Mouse (Mus musculus): ENCODE data around the gene Fgfr2. TPM values are rescaled to one million over a fixed set of nuclear protein-coding genes. Genes with fewer than 3 reads are reported as not detected.

Gene Fgfr2
- total RNA-seq, 2 experiments from 2014 or later = 56.7 to 61.5 TPM

DNA sequence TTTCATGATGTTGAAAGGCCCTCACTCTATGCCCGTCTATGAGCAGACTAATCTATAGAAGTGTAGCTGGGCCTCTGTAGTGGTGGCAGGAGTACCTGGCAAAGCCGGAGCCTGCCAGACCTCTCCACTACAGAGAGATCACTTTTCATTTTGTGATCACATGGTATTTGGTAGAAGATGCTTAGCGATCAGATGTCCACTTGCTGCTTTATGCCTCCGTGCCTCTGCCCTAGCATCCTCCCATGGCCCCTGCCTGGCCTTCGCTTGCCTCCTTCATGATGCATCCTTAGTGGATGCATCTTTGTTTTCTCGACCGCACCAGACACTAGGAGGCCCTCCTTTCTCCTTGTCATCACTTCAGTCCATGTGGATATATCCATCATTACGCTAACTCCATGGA, 2466.2 kb downstream of the Fgfr2 start:
- DNase-seq (ENCODE audit: low spot score in 2 of 2) = no peak

- DNase-seq (ENCODE audit: low spot score in 2 of 2) = no peak
Measured at GRCm38 (mm10) chr7:130654562-130654961, 2468.6 kb downstream of the Fgfr2 start.

DNA sequence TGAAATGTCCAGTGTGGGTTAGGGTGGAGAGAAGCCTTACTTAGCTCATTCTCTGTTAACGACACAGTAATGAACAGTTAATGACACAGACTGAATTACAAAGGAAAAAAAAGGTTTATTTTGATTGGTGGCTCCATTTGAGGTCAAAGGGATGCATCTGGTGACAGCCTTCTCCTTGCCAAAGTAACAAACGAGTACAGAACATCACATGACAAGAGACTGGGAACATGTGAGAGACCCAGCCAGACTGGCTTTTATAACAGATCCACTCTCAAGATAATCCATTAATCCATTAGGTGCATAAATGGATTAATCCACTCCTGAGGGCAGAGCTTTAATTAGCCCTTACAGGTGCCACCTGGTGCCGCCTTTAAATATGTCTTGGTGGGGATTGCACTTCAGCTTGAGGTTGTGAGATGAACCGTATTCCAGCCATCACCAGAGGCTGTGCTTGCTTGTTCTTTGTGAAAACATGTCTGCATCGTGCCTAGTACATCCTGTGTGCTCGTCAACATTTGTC, 2470.1 kb downstream of the Fgfr2 start:
- no peak for DNase-seq (ENCODE audit: low spot score in 2 of 2)

- no peak for DNase-seq (ENCODE audit: low spot score in 2 of 2)
Measured at GRCm38 (mm10) chr7:130650621-130651020, 2472.5 kb downstream of the Fgfr2 start.

- no peak for DNase-seq (ENCODE audit: low spot score in 2 of 2)
Measured at GRCm38 (mm10) chr7:130649257-130649656, 2473.9 kb downstream of the Fgfr2 start.

DNA sequence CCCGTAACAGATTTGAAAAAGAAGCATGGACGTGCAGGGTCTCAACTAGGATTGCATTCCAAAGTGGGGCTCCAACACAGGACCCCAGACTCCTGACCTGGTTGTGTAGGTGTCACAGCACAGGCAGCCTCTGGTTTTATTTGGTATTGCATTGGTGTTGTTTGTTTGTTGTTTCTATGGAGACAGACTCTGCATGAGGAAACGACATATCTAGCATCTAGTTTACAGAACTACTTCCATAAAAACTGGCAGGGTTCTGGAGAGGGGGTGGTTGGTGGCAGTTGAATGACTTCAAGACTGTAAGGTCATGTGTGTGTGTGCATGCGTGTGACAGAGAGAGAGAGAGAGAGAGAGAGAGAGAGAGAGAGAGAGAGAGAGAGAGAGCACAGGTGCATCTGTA, 2475.1 kb downstream of the Fgfr2 start:
- DNase-seq (ENCODE audit: low spot score in 2 of 2) = no peak

DNA sequence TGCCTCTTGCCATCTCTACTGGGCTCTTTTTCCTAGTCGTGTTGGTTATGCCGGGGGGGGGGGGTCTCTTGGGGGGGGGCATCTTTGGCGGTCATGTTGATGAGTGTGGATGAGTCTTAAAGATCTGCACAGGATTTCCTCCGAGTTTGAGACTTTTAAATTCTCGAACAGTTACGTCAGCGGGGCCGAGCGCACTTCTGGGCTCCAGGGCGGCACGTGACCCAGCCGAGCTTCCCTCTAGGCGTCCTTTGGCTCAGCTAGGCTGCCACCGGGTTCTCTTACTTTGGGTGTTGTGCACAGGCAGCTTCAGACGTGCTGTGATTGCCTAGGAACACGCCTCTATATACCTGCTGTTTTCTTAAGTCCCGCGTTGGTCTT, 2476.4 kb downstream of the Fgfr2 start:
- DNase-seq (ENCODE audit: low spot score in 2 of 2) = no peak

DNA sequence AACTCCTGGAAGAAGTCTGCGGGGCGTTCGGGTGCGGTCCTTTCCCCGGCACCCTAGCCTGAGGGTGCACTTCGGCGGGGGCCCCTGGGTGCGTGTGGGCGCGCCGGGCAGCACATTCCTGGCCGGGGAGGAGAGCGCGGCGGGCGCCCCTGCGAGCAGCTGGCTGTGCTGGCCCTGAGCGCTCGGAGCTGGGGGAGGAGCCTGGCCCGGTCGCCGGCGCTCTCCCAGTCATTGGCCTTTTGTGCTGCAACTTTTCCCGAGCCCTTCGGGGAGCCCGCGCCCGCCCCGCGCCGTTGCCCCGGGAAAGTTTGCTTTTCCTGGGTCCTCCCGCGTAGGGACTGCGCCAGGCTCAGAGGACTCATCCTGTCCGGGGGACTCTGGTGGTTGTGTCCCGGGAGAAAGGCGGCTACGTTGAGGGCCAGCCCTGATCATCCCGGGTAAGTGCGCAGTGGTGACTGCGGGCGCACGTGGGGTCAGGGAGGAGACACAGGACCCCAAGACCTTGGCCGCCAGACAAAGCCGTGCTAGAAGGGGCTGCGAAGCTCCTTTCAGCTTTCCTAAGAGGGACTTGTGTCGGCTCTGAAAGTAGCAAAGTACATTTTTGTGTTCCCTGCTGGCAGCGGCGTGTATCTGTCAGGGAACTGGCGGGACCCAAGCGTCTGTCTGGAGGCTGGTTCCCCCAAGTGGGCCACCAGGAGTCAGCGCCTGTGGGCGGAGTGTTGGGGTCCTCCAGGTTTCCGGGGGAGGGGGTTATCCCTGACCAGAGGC, 2477.0 kb downstream of the Fgfr2 start:
- DNase-seq (ENCODE audit: low spot score in 2 of 2) = peak in 1 of 2 experiments; percentile 6

DNA sequence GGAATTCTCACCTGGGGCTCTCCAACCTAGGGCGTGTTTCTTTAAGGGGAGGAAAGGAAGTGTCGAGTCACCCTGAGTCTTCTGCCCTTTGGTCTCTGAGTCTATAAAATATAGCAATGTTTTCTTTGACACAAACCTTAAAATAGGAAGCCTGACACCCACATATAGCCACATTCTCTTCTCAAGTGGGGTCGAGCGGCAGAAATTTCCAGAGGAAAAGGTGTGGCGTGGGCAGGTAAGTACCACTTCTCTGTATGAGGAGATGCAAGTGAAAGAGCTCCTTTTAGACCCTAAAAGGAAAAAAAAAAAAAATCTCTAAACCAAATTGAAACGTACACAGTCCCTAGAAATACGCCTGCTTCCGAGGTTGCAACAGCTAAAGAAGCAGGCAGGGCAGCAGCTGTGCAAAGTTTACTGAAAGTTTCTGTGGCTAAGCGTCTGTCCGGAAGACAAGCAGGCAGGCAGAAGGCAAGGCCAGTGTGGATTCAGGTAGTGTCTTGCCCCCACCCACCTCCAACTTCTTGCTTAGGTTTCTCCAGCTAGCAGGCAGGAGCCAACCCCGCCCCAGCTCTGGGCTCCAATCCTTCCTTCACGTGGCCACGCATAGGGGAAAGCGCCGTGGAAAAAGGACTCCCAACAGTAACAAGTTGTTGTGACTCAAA, 2477.7 kb downstream of the Fgfr2 start:
- no peak for DNase-seq (ENCODE audit: low spot score in 2 of 2)

DNA sequence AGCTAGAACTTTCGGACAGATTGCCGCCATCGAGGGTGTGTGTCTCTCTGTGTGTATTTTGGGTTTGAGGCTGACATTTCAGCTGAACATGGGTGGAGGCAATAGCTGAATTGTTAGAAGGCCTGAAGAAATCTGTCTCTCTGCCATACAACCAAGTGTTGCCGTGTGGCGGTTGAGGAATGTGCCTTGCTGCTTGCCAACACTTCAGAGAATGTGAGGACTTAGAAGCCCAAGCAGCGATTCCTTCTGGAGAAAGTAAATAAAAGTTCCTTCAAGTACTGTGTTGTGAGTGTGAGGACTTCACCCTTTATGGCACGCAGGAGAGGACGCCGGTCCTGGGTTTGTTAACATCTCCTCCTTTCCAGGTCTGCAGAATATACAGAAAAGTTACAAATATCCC, 2482.5 kb downstream of the Fgfr2 start:
- DNase-seq (ENCODE audit: low spot score in 2 of 2) = peak in 1 of 2 experiments; percentile 50

GRCm38 (mm10) chr7:130637811-130638210, 2485.3 kb downstream of the Fgfr2 start:
- no peak for DNase-seq (ENCODE audit: low spot score in 2 of 2)

DNA sequence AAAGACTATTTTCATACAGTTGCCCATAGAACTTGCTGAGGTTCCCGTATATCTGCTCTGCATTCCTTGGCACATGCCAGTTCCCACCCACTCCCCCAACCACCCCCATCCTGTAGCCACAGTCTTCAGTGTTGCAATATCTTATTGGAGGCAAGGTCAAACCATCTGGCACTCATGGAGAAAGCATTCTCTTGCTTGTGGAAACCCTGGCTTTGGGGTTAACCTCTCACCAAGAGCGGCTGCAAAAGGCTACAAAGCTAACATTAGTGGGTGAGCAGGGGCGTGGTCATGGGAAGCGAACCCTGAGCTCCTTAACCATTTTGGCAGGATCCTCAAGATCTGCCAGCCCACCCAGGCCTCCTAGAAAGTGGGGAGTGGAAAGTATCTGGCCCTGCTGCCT, 2486.2 kb downstream of the Fgfr2 start:
- DNase-seq (ENCODE audit: low spot score in 2 of 2) = no peak

- DNase-seq (ENCODE audit: low spot score in 2 of 2) = no peak
Measured at GRCm38 (mm10) chr7:130636274-130636673, 2486.9 kb downstream of the Fgfr2 start.

GRCm38 (mm10) chr7:130635212-130635611, 2487.9 kb downstream of the Fgfr2 start:
- no peak for DNase-seq (ENCODE audit: low spot score in 2 of 2)

DNA sequence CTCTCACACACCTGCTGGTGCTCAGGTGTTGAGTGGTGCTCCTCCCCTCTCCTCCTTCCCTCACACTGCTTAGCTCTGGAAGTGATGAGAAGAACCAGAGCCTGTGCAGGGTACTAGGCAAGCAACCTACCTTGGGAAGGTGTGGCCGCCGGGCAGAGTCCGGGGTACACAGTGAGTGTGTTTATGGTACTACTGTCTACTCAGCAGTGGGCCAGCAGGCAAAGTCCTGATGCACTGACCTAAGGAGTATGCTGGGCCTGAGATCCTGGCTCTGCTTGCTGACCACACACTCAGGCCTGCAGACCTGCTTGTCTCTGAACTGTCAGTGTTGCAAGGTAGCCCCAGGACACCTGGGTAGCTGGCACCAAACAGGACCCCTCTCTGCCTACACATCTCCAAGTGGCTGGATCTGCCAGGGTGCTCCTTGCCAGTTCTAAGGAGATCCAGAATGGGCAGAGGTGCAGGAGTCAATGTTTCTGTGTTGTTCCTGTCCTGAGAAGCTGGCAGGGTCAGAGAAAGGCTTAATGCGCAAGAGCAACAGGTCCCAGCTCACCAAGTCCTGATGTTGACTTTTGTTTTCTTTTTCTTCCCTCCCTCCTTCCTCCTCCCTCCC, 2488.8 kb downstream of the Fgfr2 start:
- no peak for DNase-seq (ENCODE audit: low spot score in 2 of 2)

DNA sequence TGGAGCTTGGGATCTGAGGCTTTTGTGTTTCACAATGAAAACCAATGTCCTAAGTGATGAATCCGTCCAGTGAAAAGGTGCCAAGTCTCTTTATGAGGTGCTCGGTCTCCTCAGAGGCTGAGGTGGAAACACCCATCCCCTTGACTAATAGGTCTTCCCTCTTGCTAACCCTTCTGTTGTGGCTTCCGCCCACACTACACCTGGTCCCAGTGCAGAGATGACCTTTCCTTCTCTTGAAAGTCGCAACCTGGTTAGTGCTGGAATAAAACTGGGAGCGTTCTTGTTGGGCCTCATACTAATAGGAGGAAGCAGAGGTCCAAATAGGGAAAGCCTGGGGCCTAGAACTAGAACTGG, 2490.8 kb downstream of the Fgfr2 start:
- DNase-seq (ENCODE audit: low spot score in 2 of 2) = no peak

- no peak for DNase-seq (ENCODE audit: low spot score in 2 of 2)
Measured at GRCm38 (mm10) chr7:130631553-130632378, 2491.4 kb downstream of the Fgfr2 start.

GRCm38 (mm10) chr7:130630956-130631355, 2492.2 kb downstream of the Fgfr2 start:
- no peak for DNase-seq (ENCODE audit: low spot score in 2 of 2)

- no peak for DNase-seq (ENCODE audit: low spot score in 2 of 2)
Measured at GRCm38 (mm10) chr7:130629999-130630398, 2493.2 kb downstream of the Fgfr2 start.

DNA sequence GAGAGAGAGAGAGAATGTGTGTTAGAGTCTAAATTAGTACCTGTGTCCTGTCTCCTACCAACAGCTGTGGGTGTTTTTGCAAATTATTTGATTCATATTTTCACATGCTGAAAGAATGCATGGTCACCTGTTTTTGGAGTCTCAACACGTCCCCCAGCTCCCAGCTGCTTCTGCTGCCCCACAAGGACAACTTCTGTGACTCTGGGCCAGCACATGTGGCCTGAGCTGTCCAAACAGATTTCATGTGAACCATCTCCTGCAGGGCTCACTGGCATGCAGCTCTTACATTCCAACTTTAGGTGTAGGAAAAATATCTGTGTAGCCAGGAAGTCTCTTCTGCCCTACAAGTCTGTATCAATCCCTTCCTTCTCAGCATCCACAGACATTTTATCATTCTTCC, 2494.5 kb downstream of the Fgfr2 start:
- no peak for DNase-seq (ENCODE audit: low spot score in 2 of 2)

- no peak for DNase-seq (ENCODE audit: low spot score in 2 of 2)
Measured at GRCm38 (mm10) chr7:130625361-130625760, 2497.8 kb downstream of the Fgfr2 start.

Data from layer of hippocampus, adult 18-20 months (tissue).